Mouse (Mus musculus) frontal cortex, postnatal 25 days (tissue): ENCODE measurements around the gene Nek6.

Source experiments
- DNase-seq, 2 experiments: peaks; one replicate each; pipeline ENCODE4 v3.0.0; 2022; ENCODE audit warnings: low spot score in 2 of 2

The Nek6 gene

GRCm38 (mm10) chr2:38578602-38579521, 67.4 kb downstream of the Nek6 start:
- no peak for DNase-seq

GRCm38 (mm10) chr2:38579528-38579927, 68.1 kb downstream of the Nek6 start:
- DNase-seq: no peak

- DNase-seq: no peak
Observed at GRCm38 (mm10) chr2:38583982-38584381, 72.5 kb downstream of the Nek6 start.

- no peak for DNase-seq
Observed at GRCm38 (mm10) chr2:38584514-38585378, 73.3 kb downstream of the Nek6 start.

- no peak for DNase-seq
Observed at GRCm38 (mm10) chr2:38585379-38585736, 73.9 kb downstream of the Nek6 start.

- DNase-seq: no peak
Observed at GRCm38 (mm10) chr2:38586733-38587132, 75.3 kb downstream of the Nek6 start.

- DNase-seq: peak in 1 of 2 experiments; percentile 16
Observed at GRCm38 (mm10) chr2:38591751-38592459, 80.5 kb downstream of the Nek6 start.

- no peak for DNase-seq
Observed at GRCm38 (mm10) chr2:38594874-38595273, 83.4 kb downstream of the Nek6 start.

GRCm38 (mm10) chr2:38597896-38598295, 86.5 kb downstream of the Nek6 start:
- no peak for DNase-seq

GRCm38 (mm10) chr2:38598395-38598794, 87.0 kb downstream of the Nek6 start:
- DNase-seq: no peak

- DNase-seq: no peak
Observed at GRCm38 (mm10) chr2:38600842-38601241, 89.4 kb downstream of the Nek6 start.

- DNase-seq: no peak
Observed at GRCm38 (mm10) chr2:38607716-38608115, 96.3 kb downstream of the Nek6 start.

GRCm38 (mm10) chr2:38608831-38609309, 97.4 kb downstream of the Nek6 start:
- no peak for DNase-seq

GRCm38 (mm10) chr2:38609310-38609709, 97.9 kb downstream of the Nek6 start:
- DNase-seq: no peak

GRCm38 (mm10) chr2:38610161-38610560, 98.7 kb downstream of the Nek6 start:
- no peak for DNase-seq

GRCm38 (mm10) chr2:38612596-38612995, 101.2 kb downstream of the Nek6 start:
- no peak for DNase-seq

- DNase-seq: no peak
Observed at GRCm38 (mm10) chr2:38613576-38613975, 102.1 kb downstream of the Nek6 start.

GRCm38 (mm10) chr2:38614437-38614836, 103.0 kb downstream of the Nek6 start:
- no peak for DNase-seq

- DNase-seq: no peak
Observed at GRCm38 (mm10) chr2:38616072-38616471, 104.6 kb downstream of the Nek6 start.

GRCm38 (mm10) chr2:38616956-38617872, 105.8 kb downstream of the Nek6 start:
- no peak for DNase-seq

GRCm38 (mm10) chr2:38619777-38620176, 108.3 kb downstream of the Nek6 start:
- no peak for DNase-seq
